Comparison of ENCODE assay signal across 28 mouse cellular contexts in genomic region chr1:185342441-185342840, GRCm38 (mm10). TPM values are rescaled to one million over a fixed set of nuclear protein-coding genes. Genes with fewer than 3 reads are reported as not detected.
A peak's percentile ranks its signal among the peaks of the same experiment; 100 is the strongest.
DNase-seq lines count a peak whose midpoint lies in the region; ATAC-seq and TF ChIP-seq lines count a peak whose summit lies in the region.
"Had no signal": no experiment of that assay in that cellular context is flagged by ENCODE, and none has a peak within 500 bp of the region (broad histone marks: within the 10 kb centered on the region; RNA-seq: fewer than 3 reads in every experiment).

No protein-coding gene starts in this region.

- peaks cover 69% of the 10 kb centered on the region for H3K36me3 ChIP-seq in forebrain, embryonic 12.5 days (replicated peaks)
- 0 out of 2 replicates have a peak, but pooled peaks cover 2% of the 10 kb centered on the region for H3K36me3 ChIP-seq in forebrain, embryonic 11.5 days (ENCODE audit: control insufficient read depth, insufficient read depth, low read length)
- H3K36me3 ChIP-seq in forebrain, embryonic 16.5 days (ENCODE audit: control insufficient read depth, insufficient read depth), result peaks cover 23% of the 10 kb centered on the region
- H3K36me3 ChIP-seq in kidney, embryonic 15.5 days, result peaks cover 88% of the 10 kb centered on the region
- H3K36me3 ChIP-seq: liver, embryonic 15.5 days had no signal

- no peak for TF ChIP-seq CTCF in layer of hippocampus, adult 2 months (conservative IDR thresholded peaks at IDR 0.05)

- H3K9ac ChIP-seq in forebrain, embryonic 12.5 days, result no peak overlapping the region
- H3K9ac ChIP-seq in forebrain, embryonic 11.5 days (ENCODE audit: low read length), result no peak overlapping the region
- H3K9ac ChIP-seq in forebrain, embryonic 16.5 days (replicated peaks; ENCODE audit: low read depth, low read length), result no peak overlapping the region
- H3K9ac ChIP-seq in kidney, embryonic 15.5 days, result no peak overlapping the region
- H3K9ac ChIP-seq: embryonic facial prominence, embryonic 12.5 days; heart, embryonic 13.5 days; hindbrain, embryonic 12.5 days; liver, embryonic 15.5 days; lung, embryonic 15.5 days; midbrain, embryonic 13.5 days; neural tube, embryonic 12.5 days had no signal

- no peaks in the 10 kb centered on the region for H3K27me3 ChIP-seq in forebrain, embryonic 12.5 days
- H3K27me3 ChIP-seq in forebrain, embryonic 11.5 days (ENCODE audit: control insufficient read depth, insufficient read depth, low read length), result no peaks in the 10 kb centered on the region
- no peaks in the 10 kb centered on the region for H3K27me3 ChIP-seq in forebrain, embryonic 16.5 days (replicated peaks; ENCODE audit: control insufficient read depth, insufficient read depth, low read length)
- no peaks in the 10 kb centered on the region for H3K27me3 ChIP-seq in kidney, embryonic 15.5 days
- H3K27me3 ChIP-seq: embryonic facial prominence, embryonic 12.5 days; heart, embryonic 13.5 days; hindbrain, embryonic 12.5 days; liver, embryonic 15.5 days; lung, embryonic 15.5 days; megakaryocyte, embryonic 14.5 days; midbrain, embryonic 13.5 days; neural tube, embryonic 12.5 days had no signal

- no peak for ATAC-seq in forebrain, embryonic 12.5 days (ENCODE audit: low FRiP score)
- ATAC-seq in forebrain, embryonic 11.5 days (replicated peaks; ENCODE audit: low FRiP score), result no peak
- ATAC-seq in forebrain, embryonic 16.5 days, result 0 out of 2 replicates have a peak, but pooled peaks have one; percentile 43
- ATAC-seq in kidney, embryonic 15.5 days (replicated peaks; ENCODE audit: low FRiP score), result no peak
- ATAC-seq: CD4-positive, CD25-positive, alpha-beta regulatory T cell, adult 4 months; midbrain, embryonic 13.5 days had no signal

- no peaks in the 10 kb centered on the region for H3K9me3 ChIP-seq in forebrain, embryonic 12.5 days
- no peaks in the 10 kb centered on the region for H3K9me3 ChIP-seq in forebrain, embryonic 11.5 days (ENCODE audit: control insufficient read depth, low read length)
- H3K9me3 ChIP-seq in forebrain, embryonic 16.5 days (ENCODE audit: control insufficient read depth, low read length), result no peaks in the 10 kb centered on the region
- no peaks in the 10 kb centered on the region for H3K9me3 ChIP-seq in kidney, embryonic 15.5 days (replicated peaks)
- H3K9me3 ChIP-seq: embryonic facial prominence, embryonic 12.5 days; heart, embryonic 13.5 days; hindbrain, embryonic 12.5 days; limb, embryonic 10.5 days; liver, embryonic 15.5 days; lung, embryonic 15.5 days; megakaryocyte, embryonic 14.5 days; midbrain, embryonic 13.5 days; neural tube, embryonic 12.5 days had no signal

- WGBS in forebrain, embryonic 12.5 days, result 88% methylated on average over 4 of the region's 4 CpGs
- 92% methylated on average over 4 of the region's 4 CpGs for whole genome bisulfite sequencing in forebrain, embryonic 11.5 days
- WGBS in forebrain, embryonic 16.5 days, result 75% methylated on average over 4 of the region's 4 CpGs
- 97% methylated on average over 4 of the region's 4 CpGs for WGBS in kidney, embryonic 15.5 days

- H3K4me1 ChIP-seq in forebrain, embryonic 12.5 days, result no peaks in the 10 kb centered on the region
- no peaks in the 10 kb centered on the region for H3K4me1 ChIP-seq in forebrain, embryonic 11.5 days (replicated peaks; ENCODE audit: control insufficient read depth, insufficient read depth, low read length)
- H3K4me1 ChIP-seq in forebrain, embryonic 16.5 days (replicated peaks; ENCODE audit: control insufficient read depth, insufficient read depth, low read length), result peaks cover 3% of the 10 kb centered on the region; the same call in 1 of the 2 replicates
- H3K4me1 ChIP-seq in kidney, embryonic 15.5 days, result no peaks in the 10 kb centered on the region
- H3K4me1 ChIP-seq: embryonic facial prominence, embryonic 12.5 days; hindbrain, embryonic 12.5 days; limb, embryonic 10.5 days; liver, embryonic 15.5 days; lung, embryonic 15.5 days; megakaryocyte, embryonic 14.5 days; midbrain, embryonic 13.5 days; neural tube, embryonic 12.5 days had no signal

- DNase-seq in forebrain, embryonic 11.5 days (ENCODE audit: low spot score), result no peak
- no peak for DNase-seq in layer of hippocampus, adult 2 months (ENCODE audit: low spot score in 2 of 2)
- DNase-seq in layer of hippocampus, adult 9-11 months, result no peak
- peak; percentile 69 for DNase-seq in cerebellum, adult 9-10 months
- DNase-seq in urinary bladder, adult 2 months (ENCODE audit: low spot score), result no peak
- DNase-seq: heart, adult 18-20 months; heart, postnatal 14 days; kidney, adult 2 months; kidney, postnatal 10 days; liver; lung, postnatal 36 days; retina, postnatal 1 day; right cerebral cortex, postnatal 25 days; spleen, adult 18-20 months; thymus, postnatal 36 days had no signal

- peak overlapping the region; percentile 42; the same call in 1 of the 2 replicates for H3K27ac ChIP-seq in forebrain, embryonic 12.5 days
- no peak overlapping the region; the same call in 1 of the 2 replicates for H3K27ac ChIP-seq in forebrain, embryonic 11.5 days (ENCODE audit: low read depth, low read length)
- 0 out of 2 replicates have a peak overlapping the region, but pooled peaks have one; percentile 1 for H3K27ac ChIP-seq in layer of hippocampus, adult 2 months
- H3K27ac ChIP-seq in forebrain, embryonic 16.5 days (ENCODE audit: low read length), result peak overlapping the region; percentile 47; the same call in 1 of the 2 replicates
- H3K27ac ChIP-seq in kidney, embryonic 15.5 days, result no peak overlapping the region
- H3K27ac ChIP-seq: embryonic facial prominence, embryonic 12.5 days; heart, embryonic 13.5 days; hindbrain, embryonic 12.5 days; limb, embryonic 10.5 days; liver, embryonic 15.5 days; lung, embryonic 15.5 days; midbrain, embryonic 13.5 days; neural tube, embryonic 12.5 days had no signal

- H3K4me3 ChIP-seq in forebrain, embryonic 12.5 days (replicated peaks), result no peak overlapping the region
- H3K4me3 ChIP-seq in forebrain, embryonic 11.5 days (ENCODE audit: low read depth, low read length), result no peak overlapping the region
- no peak overlapping the region for H3K4me3 ChIP-seq in layer of hippocampus, adult 2 months
- H3K4me3 ChIP-seq in forebrain, embryonic 16.5 days (replicated peaks; ENCODE audit: low read length), result no peak overlapping the region
- H3K4me3 ChIP-seq in kidney, embryonic 15.5 days (replicated peaks), result no peak overlapping the region
- H3K4me3 ChIP-seq: embryonic facial prominence, embryonic 12.5 days; heart, embryonic 13.5 days; hindbrain, embryonic 12.5 days; limb, embryonic 10.5 days; liver, embryonic 15.5 days; lung, embryonic 15.5 days; megakaryocyte, embryonic 14.5 days; midbrain, embryonic 13.5 days; neural tube, embryonic 12.5 days had no signal

- H3K4me2 ChIP-seq in forebrain, embryonic 12.5 days, result no peak overlapping the region
- no peak overlapping the region for H3K4me2 ChIP-seq in forebrain, embryonic 11.5 days (ENCODE audit: low read depth, low read length, severe bottlenecking)
- H3K4me2 ChIP-seq in forebrain, embryonic 16.5 days (ENCODE audit: low read length), result no peak overlapping the region
- no peak overlapping the region for H3K4me2 ChIP-seq in kidney, embryonic 15.5 days
- H3K4me2 ChIP-seq: embryonic facial prominence, embryonic 12.5 days; heart, embryonic 13.5 days; hindbrain, embryonic 12.5 days; liver, embryonic 15.5 days; lung, embryonic 15.5 days; midbrain, embryonic 13.5 days; neural tube, embryonic 12.5 days had no signal

RNA-seq across cellular contexts. Expression of gene Bpnt1, which starts 10.5 kb away (rescaled TPM):
- polyA plus RNA-seq in forebrain, embryonic 12.5 days (2016; fragmentation: Nextera tagmentation; extraction: Ambion mirVana), result 30.4 and 33.2 TPM in 2 replicates
- 31.8 and 33.1 TPM in 2 replicates for polyA plus RNA-seq in forebrain, embryonic 11.5 days (2014; fragmentation: Nextera tagmentation; extraction: Ambion mirVana)
- total RNA-seq in layer of hippocampus, adult 2 months (2021), result 10 to 100 TPM; 65.2 to 74.8 TPM
- polyA plus RNA-seq in forebrain, embryonic 16.5 days (2015; fragmentation: Nextera tagmentation; extraction: Ambion mirVana), result 33.9 and 43.2 TPM in 2 replicates
- polyA plus RNA-seq in urinary bladder, adult 2 months (2012; rRNA removed), result 50.8 and 51.1 TPM in 2 replicates
- polyA plus RNA-seq in kidney, embryonic 15.5 days (2015; fragmentation: Nextera tagmentation; extraction: Ambion mirVana), result 53.2 and 54.3 TPM in 2 replicates

RNA-seq across cellular contexts. Expression of gene Iars2, which starts 13.2 kb away (rescaled TPM):
- polyA plus RNA-seq in forebrain, embryonic 12.5 days (2016; fragmentation: Nextera tagmentation; extraction: Ambion mirVana), result 26.3 and 28.9 TPM in 2 replicates
- 29.8 and 31.5 TPM in 2 replicates for polyA plus RNA-seq in forebrain, embryonic 11.5 days (2014; fragmentation: Nextera tagmentation; extraction: Ambion mirVana)
- total RNA-seq in layer of hippocampus, adult 2 months (2021), result 10 to 100 TPM; 29.9 to 34.3 TPM
- 18.2 and 23.6 TPM in 2 replicates for polyA plus RNA-seq in forebrain, embryonic 16.5 days (2015; fragmentation: Nextera tagmentation; extraction: Ambion mirVana)
- 34.0 and 34.3 TPM in 2 replicates for polyA plus RNA-seq in urinary bladder, adult 2 months (2012; rRNA removed)
- polyA plus RNA-seq in kidney, embryonic 15.5 days (2015; fragmentation: Nextera tagmentation; extraction: Ambion mirVana), result 30.4 and 32.7 TPM in 2 replicates

RNA-seq across cellular contexts. Expression of gene Eprs, which starts 20.4 kb away (rescaled TPM):
- polyA plus RNA-seq in forebrain, embryonic 12.5 days (2016; fragmentation: Nextera tagmentation; extraction: Ambion mirVana), result 128 and 137 TPM in 2 replicates
- 143 and 150 TPM in 2 replicates for polyA plus RNA-seq in forebrain, embryonic 11.5 days (2014; fragmentation: Nextera tagmentation; extraction: Ambion mirVana)
- total RNA-seq in layer of hippocampus, adult 2 months (2021), result 10 to 100 TPM; 65.2 to 69.5 TPM
- polyA plus RNA-seq in forebrain, embryonic 16.5 days (2015; fragmentation: Nextera tagmentation; extraction: Ambion mirVana), result 144 and 147 TPM in 2 replicates
- polyA plus RNA-seq in urinary bladder, adult 2 months (2012; rRNA removed), result 21.5 and 30.7 TPM in 2 replicates
- polyA plus RNA-seq in kidney, embryonic 15.5 days (2015; fragmentation: Nextera tagmentation; extraction: Ambion mirVana), result 142 and 160 TPM in 2 replicates

Comparison
In these comparisons a context has a peak if more than half of its experiments do, and no peak if none do; other contexts are left out.
1. H3K27ac ChIP-seq: peak in forebrain, embryonic 12.5 days (single experiment), layer of hippocampus, adult 2 months (single experiment) and forebrain, embryonic 16.5 days (single experiment); none in forebrain, embryonic 11.5 days (single experiment) and kidney, embryonic 15.5 days (single experiment).